Mouse (Mus musculus): ENCODE results near the gene Abcf1.

Gene Abcf1

DNA sequence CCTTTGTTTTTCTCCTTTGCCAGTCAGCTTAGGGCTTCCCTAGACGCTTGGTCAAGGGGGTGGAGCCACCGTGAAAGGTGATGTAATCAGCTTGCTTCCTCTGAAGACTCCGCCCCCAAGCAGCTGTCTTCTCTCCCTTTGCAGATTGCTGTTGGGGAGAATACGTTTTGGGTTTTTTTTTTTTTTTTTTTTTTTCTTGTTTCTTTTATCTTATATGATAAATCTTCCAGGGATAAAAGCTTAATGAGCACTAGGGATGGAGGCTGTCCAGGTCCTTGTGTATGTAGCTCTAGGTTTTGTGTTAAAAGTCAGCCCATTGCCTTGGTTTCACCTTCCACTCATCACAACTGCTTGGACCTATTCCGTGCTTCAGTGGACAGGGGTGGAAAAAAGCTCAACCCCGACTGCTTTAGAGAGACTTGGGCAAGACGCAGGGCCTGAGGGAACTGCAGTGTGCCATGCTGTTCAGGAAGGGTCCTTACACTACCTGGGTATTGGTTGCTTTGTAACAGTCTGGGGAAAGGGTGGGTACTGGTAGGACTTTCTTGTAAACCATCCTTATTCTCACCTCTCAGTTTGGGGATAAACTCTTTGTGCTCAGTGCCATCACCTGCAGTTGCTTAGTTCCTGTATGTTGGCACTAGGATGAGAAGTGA lies 50.4 kb downstream of the Abcf1 start:
- DNase-seq (ENCODE audit: low read depth) = peak; percentile 99

DNA sequence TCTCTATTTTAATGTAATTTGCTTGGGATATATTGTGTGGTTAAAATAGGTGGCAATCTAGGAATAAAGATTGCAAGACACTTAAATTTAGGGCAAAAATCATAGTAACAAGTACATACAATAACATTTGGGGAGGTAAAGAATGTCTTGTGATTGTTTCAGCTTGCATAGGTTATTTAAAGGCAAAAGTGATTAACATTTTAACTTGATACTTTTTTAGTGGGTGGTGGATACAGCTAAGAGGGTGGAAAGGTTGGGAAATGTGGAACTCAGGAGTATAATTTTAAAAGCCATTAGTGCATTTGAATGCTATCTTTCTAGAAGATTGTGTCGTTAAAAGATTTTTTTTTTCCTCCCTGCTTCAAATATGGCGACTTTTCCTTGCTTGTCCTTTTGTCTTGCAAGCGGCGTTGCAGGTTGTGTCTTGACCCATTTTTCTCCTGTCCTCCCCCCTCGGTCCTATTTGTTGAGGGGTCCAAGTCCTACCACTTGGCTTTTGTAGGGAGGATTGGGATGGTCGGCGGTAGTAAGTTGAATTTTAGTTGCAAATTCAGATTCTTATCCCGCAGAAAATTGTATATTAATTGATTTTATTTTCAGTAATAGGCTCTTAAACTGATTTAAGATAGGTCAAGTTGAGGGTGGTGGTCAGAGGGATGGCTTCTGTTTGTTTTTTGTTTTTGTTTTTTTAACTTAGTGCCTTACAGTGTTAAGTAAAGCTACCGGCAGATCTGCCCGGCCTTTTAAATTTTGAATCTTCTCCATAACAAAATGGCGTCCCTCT lies 51.1 kb downstream of the Abcf1 start:
- DNase-seq (ENCODE audit: low read depth) = peak; percentile 88

DNA sequence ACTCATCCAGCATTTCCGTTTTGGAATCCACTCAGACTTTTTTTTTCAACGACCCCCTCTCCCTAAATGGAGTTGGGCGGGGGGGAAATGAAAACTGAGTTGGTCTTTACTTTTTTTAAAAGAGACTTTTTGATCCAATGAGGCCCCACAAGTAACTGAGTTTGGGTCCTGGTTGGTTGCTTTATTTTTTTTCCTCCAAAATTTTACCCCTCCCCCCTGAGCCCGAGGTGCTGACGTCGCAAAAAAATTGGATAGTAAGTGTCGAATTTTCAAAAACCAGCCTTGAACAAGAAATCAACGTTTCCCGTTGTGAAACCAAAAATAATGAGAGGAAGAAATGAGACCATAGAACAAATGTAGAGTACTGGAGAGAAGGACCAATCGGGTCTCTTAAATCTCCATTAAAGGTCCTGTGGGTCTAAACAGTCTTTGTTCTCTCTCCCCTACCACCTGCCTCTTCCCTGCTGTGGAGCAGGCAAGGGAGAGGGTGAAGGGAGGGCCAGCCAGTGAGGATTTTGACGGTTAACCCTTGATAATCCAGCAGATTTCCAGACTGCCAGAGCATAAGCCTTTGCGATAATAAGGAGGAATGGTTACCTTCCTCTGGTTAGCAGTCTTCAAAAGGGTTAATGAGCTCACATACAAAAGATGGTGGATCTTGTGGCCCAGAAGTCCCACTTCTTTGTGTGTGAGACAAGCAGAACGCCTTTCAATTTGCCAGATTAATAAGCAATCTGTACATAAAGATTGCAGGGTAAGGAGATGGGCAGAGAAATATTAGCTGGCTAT lies 51.9 kb downstream of the Abcf1 start:
- peak; percentile 75 for DNase-seq (ENCODE audit: low read depth)

DNA sequence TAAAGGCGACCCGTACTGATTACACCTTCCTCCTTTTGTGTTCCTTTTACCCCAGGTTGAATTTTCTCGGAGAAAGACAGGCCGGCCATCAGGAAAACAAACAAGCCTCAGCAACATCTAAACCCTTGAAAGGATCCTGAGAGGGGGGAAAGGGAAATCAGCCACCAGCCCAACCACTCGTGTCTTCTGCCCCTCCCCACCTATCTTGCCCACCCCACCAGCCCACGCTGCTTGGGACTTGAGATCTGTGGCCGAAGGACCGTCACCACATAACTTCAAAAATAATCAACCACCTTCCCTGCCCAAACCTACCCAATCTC lies 52.5 kb downstream of the Abcf1 start:
- peak; percentile 74 for DNase-seq (ENCODE audit: low read depth)

DNA sequence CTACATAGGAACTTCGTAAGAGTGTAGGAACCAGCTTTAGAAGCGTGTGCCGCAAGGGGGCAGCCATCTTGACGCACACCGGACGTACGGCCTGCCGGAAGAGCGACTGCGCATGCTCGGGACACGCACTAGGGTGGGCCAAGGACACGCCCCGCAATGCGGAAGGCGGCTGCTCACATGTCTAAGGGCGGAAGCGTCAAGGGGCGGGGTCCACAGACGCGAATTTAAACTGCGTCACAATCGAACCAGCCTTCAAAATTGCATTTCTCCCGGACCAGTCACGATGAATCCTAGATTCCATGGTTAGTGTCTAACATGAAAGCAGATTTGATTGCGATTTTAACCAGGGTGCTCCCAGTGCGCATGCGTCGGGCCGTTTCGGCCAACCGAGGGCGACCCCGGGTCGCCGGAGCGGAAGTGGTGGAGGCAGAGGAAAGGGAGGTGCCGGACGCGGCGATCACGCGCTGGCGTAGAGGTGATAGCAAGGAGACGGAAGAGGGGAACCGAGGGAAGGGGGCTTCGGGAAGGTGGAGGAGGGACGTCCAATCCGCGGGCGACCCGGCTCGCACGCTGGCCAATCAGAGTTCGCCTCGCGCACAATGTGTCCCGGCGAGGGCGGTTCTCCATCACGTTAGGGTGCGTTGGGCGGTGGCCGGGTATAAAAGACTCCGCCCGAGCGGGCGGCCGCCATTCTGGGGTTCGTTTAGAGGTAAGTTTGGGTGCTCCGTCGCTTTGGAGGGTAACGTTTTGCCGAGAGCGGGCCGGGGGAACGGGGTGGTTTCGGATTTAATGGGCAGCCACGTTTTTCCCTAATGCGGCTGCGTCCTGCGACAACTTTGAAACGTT lies 53.0 kb downstream of the Abcf1 start, which contains the start of the genes Mrps18b and Ppp1r10:
Gene Mrps18b, minus strand, starts transcription at position 93 of the 846 bp plus-strand sequence.
Gene Ppp1r10, plus strand, starts transcription at position 138 of the 846 bp plus-strand sequence.
- DNase-seq (ENCODE audit: low read depth) = peak; percentile 100

DNA sequence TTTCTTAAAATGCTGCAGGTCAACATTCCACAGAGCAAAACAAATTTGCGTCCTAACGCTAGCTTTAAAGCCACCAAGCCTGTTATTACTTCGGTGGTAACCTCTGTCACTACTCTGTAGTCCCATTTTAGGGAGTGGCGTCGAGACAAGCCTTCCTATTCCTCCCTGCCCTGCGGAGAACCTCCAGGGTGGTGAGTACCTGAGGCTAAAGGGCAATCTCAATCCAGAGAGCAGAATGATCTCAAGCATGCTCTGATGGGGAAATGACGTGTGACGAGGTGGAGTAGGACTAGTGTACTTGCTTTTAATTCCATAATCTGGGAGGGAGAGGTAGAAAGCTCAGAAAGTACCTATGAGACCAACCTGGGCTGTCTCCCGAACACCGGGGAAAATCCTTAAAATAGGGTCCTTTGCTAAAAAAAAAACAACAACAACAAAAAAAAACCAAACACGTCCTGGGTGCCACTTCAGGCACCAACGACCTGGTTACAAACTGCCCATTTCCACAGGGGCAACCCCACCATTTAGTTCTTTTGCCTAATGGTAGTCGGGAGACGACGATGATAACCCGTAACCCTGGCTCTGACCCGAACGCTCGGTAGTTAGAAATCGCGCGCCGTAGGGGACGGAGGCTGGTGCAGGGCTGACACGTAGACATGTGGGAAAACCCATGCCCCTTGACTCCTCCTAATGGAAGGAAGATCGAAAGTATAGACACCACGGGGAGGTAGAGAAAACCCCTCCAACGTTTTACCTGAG lies 53.8 kb downstream of the Abcf1 start:
- DNase-seq (ENCODE audit: low read depth) = peak; percentile 74

DNA sequence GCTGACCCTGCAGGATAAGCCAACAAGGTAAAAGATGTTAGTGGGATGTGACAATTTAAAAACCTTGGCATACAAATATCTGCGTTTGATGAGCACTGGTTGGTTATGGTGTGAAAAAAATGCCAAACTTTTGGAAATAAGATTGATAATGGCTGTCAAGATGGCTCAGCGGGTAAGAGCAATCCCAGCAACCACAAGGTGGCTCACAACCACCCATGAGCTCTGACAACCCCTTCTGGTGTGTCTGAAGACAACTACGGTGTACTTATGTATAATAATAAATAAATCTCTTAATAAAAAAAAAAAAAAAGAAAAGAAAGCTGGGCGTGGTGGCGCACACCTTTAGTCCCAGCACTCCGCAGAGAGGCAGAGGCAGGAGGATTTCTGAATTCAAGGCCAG lies 54.6 kb downstream of the Abcf1 start:
- peak; percentile 51 for DNase-seq (ENCODE audit: low read depth)

DNA sequence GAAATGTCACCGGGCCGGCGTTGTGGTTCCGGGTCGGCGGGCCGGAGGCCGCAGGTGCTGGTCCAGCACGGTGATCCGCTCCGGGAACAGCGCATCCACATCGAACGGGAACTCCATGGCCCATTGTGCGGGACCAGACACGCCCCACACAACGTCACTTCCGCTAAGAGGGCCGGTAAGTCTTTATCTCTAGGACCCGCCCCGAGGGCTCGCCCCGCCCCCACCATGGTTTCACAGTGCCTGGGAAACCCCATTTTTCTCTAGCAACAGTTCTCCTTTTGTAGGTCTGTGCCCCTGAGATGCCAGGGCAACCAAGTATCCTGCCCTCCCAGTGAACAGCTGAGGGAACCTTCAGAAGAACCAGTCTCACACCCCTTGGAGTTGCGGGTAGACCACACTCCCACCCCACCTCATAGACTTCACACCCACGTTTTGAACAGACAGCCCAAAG lies 59.6 kb downstream of the Abcf1 start, which contains the start of gene Atat1:
Gene Atat1, minus strand, starts transcription at position 157 of the 451 bp plus-strand sequence.
- DNase-seq (ENCODE audit: low read depth) = peak; percentile 95

DNA sequence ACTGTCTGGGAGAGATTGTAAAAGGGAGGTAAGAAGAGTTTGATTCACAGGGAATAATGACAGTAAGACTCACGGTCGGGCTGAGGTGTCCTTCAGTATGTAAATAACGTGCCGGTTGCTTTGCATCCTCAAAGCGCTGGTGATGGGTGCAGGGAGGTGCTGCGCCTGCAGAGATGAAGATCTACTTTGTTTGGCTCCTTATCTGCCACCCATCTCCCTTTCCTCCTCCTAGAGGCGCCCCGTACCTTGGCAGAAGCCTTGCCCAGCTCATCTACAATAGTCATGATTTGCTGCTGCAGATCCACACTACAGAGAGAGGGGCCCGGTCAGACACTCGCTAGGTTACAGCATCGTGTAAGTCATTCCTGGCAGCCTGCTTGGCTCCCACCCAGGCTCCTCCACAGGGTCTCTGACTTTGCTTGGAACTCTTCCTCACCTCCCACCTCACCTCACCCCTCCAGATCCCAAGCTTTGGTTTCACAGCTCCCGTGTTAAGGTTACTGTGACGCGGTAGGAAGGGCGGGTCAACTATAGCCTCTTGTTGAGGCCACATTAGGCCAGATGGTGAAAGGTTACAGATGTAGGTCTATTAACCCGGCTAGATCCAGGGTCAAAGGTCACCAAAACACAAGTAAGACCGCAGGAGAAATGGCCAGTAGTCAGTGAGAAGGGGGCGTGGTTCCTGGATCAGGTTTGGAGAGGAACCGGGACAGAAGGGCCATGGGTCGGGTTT lies 60.2 kb downstream of the Abcf1 start:
- DNase-seq (ENCODE audit: low read depth) = no peak

DNA sequence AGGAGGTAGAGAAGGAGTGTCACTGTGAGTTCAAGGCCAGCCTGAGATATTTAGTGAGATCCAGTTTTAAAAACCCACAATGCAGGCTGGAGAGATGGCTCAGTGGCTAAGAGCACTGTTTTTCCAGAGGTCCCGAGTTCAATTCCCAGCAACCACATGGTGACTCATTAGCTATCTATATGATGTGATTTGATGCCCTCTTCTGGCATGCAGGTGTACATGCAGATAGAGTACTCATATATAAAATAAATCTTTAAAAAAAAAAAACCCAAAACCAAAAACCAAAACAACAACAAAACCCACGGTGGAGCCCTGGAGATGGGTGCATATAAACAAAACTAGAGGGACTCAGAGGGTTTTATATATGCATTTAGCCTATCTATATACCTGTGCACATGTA lies 62.0 kb downstream of the Abcf1 start:
- peak; percentile 67 for DNase-seq (ENCODE audit: low read depth)
